Mouse (Mus musculus): ENCODE results near the gene Fancm.
"Not testable (repeated sequence)": the region's sequence is repeated elsewhere in the genome, so short reads cannot be mapped to it uniquely, and the experiment has no call there.

The Fancm gene

GRCm38 (mm10) chr12:65075085-65075732 lies at the start of gene Fancm:
Gene Fancm (plus strand): TSS chr12:65075603.
- peak; percentile 64 for ATAC-seq (ENCODE audit: low TSS enrichment)

- no peak for ATAC-seq (ENCODE audit: low TSS enrichment)
Measured at GRCm38 (mm10) chr12:65035839-65036189, 39.6 kb upstream of the Fancm start.

- ATAC-seq (ENCODE audit: low TSS enrichment), result peak; percentile 97
Measured at GRCm38 (mm10) chr12:65036190-65036870, 39.1 kb upstream of the Fancm start, which contains the start of gene Prpf39. Gene Prpf39 (plus strand): TSS chr12:65036333.

GRCm38 (mm10) chr12:65036892-65037545 lies 38.4 kb upstream of the Fancm start:
- ATAC-seq (ENCODE audit: low TSS enrichment), result no peak

- no peak for ATAC-seq (ENCODE audit: low TSS enrichment)
Measured at GRCm38 (mm10) chr12:65037546-65037937, 37.9 kb upstream of the Fancm start.

- no peak for ATAC-seq (ENCODE audit: low TSS enrichment)
Measured at GRCm38 (mm10) chr12:65048799-65049198, 26.6 kb upstream of the Fancm start.

- ATAC-seq (ENCODE audit: low TSS enrichment), result no peak
Measured at GRCm38 (mm10) chr12:65058203-65058602, 17.2 kb upstream of the Fancm start.

GRCm38 (mm10) chr12:65061082-65061481 lies 14.3 kb upstream of the Fancm start:
- ATAC-seq (ENCODE audit: low TSS enrichment), result no peak

GRCm38 (mm10) chr12:65065241-65065640 lies 10.2 kb upstream of the Fancm start:
- no peak for ATAC-seq (ENCODE audit: low TSS enrichment)

GRCm38 (mm10) chr12:65066234-65066633 lies 9.2 kb upstream of the Fancm start:
- peak; percentile 51 for ATAC-seq (ENCODE audit: low TSS enrichment)

GRCm38 (mm10) chr12:65068409-65068808 lies 7.0 kb upstream of the Fancm start:
- no peak for ATAC-seq (ENCODE audit: low TSS enrichment)

GRCm38 (mm10) chr12:65072911-65073610 lies 2.3 kb upstream of the Fancm start:
- ATAC-seq (ENCODE audit: low TSS enrichment), result no peak; the same call in 1 of the 2 replicates

- ATAC-seq (ENCODE audit: low TSS enrichment), result peak; percentile 81
Measured at GRCm38 (mm10) chr12:65073611-65074178, 1.7 kb upstream of the Fancm start, which contains the start of gene Fkbp3. Gene Fkbp3 (minus strand): TSS chr12:65074007.

GRCm38 (mm10) chr12:65074651-65075050 lies 752 bp upstream of the Fancm start:
- no peak for ATAC-seq (ENCODE audit: low TSS enrichment)

- ATAC-seq (ENCODE audit: low TSS enrichment), result peak; percentile 29
Measured at GRCm38 (mm10) chr12:65075733-65076310, 419 bp downstream of the Fancm start.

GRCm38 (mm10) chr12:65076906-65077305 lies 1.5 kb downstream of the Fancm start:
- no peak for ATAC-seq (ENCODE audit: low TSS enrichment)

GRCm38 (mm10) chr12:65108746-65109145 lies 33.3 kb downstream of the Fancm start:
- ATAC-seq (ENCODE audit: low TSS enrichment), result no peak

- ATAC-seq (ENCODE audit: low TSS enrichment), result no peak
Measured at GRCm38 (mm10) chr12:65111503-65111902, 36.1 kb downstream of the Fancm start.

- peak; percentile 93 for ATAC-seq (ENCODE audit: low TSS enrichment)
Measured at GRCm38 (mm10) chr12:65112811-65113210, 37.4 kb downstream of the Fancm start.

- ATAC-seq (ENCODE audit: low TSS enrichment), result no peak
Measured at GRCm38 (mm10) chr12:65113925-65114324, 38.5 kb downstream of the Fancm start.

GRCm38 (mm10) chr12:65114978-65115377 lies 39.6 kb downstream of the Fancm start:
- not testable (repeated sequence) for ATAC-seq (ENCODE audit: low TSS enrichment)

All from frontal cortex, adult (tissue).